15 mouse cellular contexts compared by ENCODE assay signal in the genomic region with DNA sequence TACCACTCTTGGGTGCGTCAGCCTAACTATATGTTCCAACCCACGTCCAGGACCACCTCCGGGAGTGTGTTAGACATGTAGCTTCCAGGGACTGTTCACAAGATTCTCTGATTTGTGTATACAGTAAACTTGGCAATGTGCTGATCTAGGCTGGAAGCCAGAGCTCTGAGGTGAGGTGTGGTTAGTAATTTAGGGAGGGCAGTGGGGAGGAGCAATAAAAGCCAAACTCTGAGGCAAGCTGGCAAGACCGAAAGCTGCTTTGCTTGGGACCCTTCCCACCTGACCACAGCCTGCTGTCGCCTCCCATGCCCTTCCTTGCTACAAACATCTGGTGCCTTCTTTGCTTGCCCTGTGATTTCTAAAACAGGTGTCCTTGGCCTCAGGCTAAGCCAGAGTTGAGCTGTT. TPM values are rescaled to one million over a fixed set of nuclear protein-coding genes. Genes with fewer than 3 reads are reported as not detected.
DNase-seq lines count a peak whose midpoint lies in the region; ATAC-seq lines count a peak whose summit lies in the region.
"Had no signal": no experiment of that assay in that cellular context is flagged by ENCODE, and none has a peak within 500 bp of the region (broad histone marks: within the 10 kb centered on the region; RNA-seq: fewer than 3 reads in every experiment).

No protein-coding gene starts in this region.

- H3K4me1 ChIP-seq in heart, embryonic 12.5 days (replicated peaks) = peaks cover 8% of the 10 kb centered on the region
- H3K4me1 ChIP-seq: midbrain, embryonic 12.5 days had no signal

- peaks cover 11% of the 10 kb centered on the region; the same call in 1 of the 2 replicates for H3K27me3 ChIP-seq in heart, embryonic 12.5 days (replicated peaks)
- H3K27me3 ChIP-seq: forebrain, embryonic 15.5 days; midbrain, embryonic 12.5 days had no signal

- H3K27ac ChIP-seq in heart, embryonic 12.5 days (ENCODE audit: poor library complexity, severe bottlenecking) = no peak overlapping the region
- H3K27ac ChIP-seq: forebrain, embryonic 15.5 days; kidney, postnatal 0 days; midbrain, embryonic 12.5 days; neural tube, embryonic 13.5 days had no signal

- no peaks in the 10 kb centered on the region for H3K36me3 ChIP-seq in heart, embryonic 12.5 days
- H3K36me3 ChIP-seq: forebrain, embryonic 15.5 days; midbrain, embryonic 12.5 days; neural tube, embryonic 13.5 days had no signal

- H3K9ac ChIP-seq in heart, embryonic 12.5 days = no peak overlapping the region
- H3K9ac ChIP-seq: forebrain, embryonic 15.5 days; midbrain, embryonic 12.5 days; neural tube, embryonic 13.5 days had no signal

- WGBS in heart, embryonic 12.5 days = 75% methylated on average over 5 of the region's 5 CpGs

- H3K4me3 ChIP-seq in heart, embryonic 12.5 days = no peak overlapping the region
- H3K4me3 ChIP-seq: forebrain, embryonic 15.5 days; midbrain, embryonic 12.5 days; neural tube, embryonic 13.5 days had no signal

- ATAC-seq in heart, embryonic 12.5 days (ENCODE audit: insufficient number of reproducible peaks, low FRiP score) = no peak
- ATAC-seq: forebrain, embryonic 15.5 days had no signal

- no peaks in the 10 kb centered on the region for H3K9me3 ChIP-seq in heart, embryonic 12.5 days (replicated peaks)
- H3K9me3 ChIP-seq: forebrain, embryonic 15.5 days; midbrain, embryonic 12.5 days; neural tube, embryonic 13.5 days had no signal

- no peak overlapping the region for H3K4me2 ChIP-seq in heart, embryonic 12.5 days
- H3K4me2 ChIP-seq: forebrain, embryonic 15.5 days; midbrain, embryonic 12.5 days; neural tube, embryonic 13.5 days had no signal

- DNase-seq in heart, postnatal 4 days = peak; percentile 28
- peak; percentile 9 for DNase-seq in ovary, postnatal 36 days (ENCODE audit: low spot score)
- DNase-seq in ovary, postnatal 14 days (ENCODE audit: low spot score) = no peak
- DNase-seq in gonadal fat pad, adult 2 months (ENCODE audit: low read depth) = peak; percentile 20
- peak; percentile 36 to 46 for DNase-seq in lung, postnatal 4 days
- DNase-seq in spleen, postnatal 14 days (ENCODE audit: low spot score in 2 of 2) = no peak
- DNase-seq in spleen, postnatal 10 days (ENCODE audit: low spot score in 2 of 2) = no peak
- DNase-seq: heart, postnatal 14 days; thymus, postnatal 36 days had no signal

RNA-seq across cellular contexts. Expression of a gene that starts 19.9 kb away (rescaled TPM):
- total RNA-seq in heart, postnatal 4 days (2021) = 1 to 10 TPM; 1.7 to 2.1 TPM
- polyA plus RNA-seq in heart, embryonic 12.5 days (2016; fragmentation: Nextera tagmentation; extraction: Ambion mirVana) = 0.11 and 0.24 TPM in 2 replicates
- polyA plus RNA-seq in gonadal fat pad, adult 2 months (2012; rRNA removed) = 3.5 and 5.0 TPM in 2 replicates

RNA-seq across cellular contexts. Expression of a gene that starts 38.7 kb away (rescaled TPM):
- total RNA-seq in heart, postnatal 4 days (2021) = not detected
- polyA plus RNA-seq in heart, embryonic 12.5 days (2016; fragmentation: Nextera tagmentation; extraction: Ambion mirVana) = 0.18 and 0.36 TPM in 2 replicates
- polyA plus RNA-seq in gonadal fat pad, adult 2 months (2012; rRNA removed) = 1.1 and 1.3 TPM in 2 replicates
- total RNA-seq: left cerebral cortex, postnatal 25 days had no signal
- polyA plus RNA-seq: forebrain, embryonic 15.5 days; midbrain, embryonic 12.5 days; neural tube, embryonic 13.5 days had no signal

Comparison
In these comparisons a context has a peak if more than half of its experiments do, and no peak if none do; other contexts are left out.
1. DNase-seq: peak in heart, postnatal 4 days (single experiment), ovary, postnatal 36 days (single experiment), gonadal fat pad, adult 2 months (single experiment) and lung, postnatal 4 days (2 of 2); none in ovary, postnatal 14 days (single experiment), spleen, postnatal 14 days (0 of 2) and spleen, postnatal 10 days (0 of 2).